Mouse (Mus musculus) kidney, postnatal 10 days (tissue): ENCODE measurements around the gene 2900011O08Rik.

ENCODE experiments used
- DNase-seq: peaks from one replicate; pipeline ENCODE4 v3.0.0; 2021; ENCODE audit warnings: mixed read lengths

The 2900011O08Rik gene

GRCm38 (mm10) chr16:14070471-14071169 lies 84.2 kb downstream of the 2900011O08Rik start:
- DNase-seq, result no peak

GRCm38 (mm10) chr16:14082925-14083324 lies 96.5 kb downstream of the 2900011O08Rik start:
- no peak for DNase-seq

- DNase-seq, result no peak
Observed at GRCm38 (mm10) chr16:14088249-14088648, 101.8 kb downstream of the 2900011O08Rik start.

- DNase-seq, result no peak
Observed at GRCm38 (mm10) chr16:14089296-14089695, 102.9 kb downstream of the 2900011O08Rik start.

GRCm38 (mm10) chr16:14091771-14092170 lies 105.4 kb downstream of the 2900011O08Rik start:
- DNase-seq, result no peak

- no peak for DNase-seq
Observed at GRCm38 (mm10) chr16:14105891-14106290, 119.5 kb downstream of the 2900011O08Rik start.

GRCm38 (mm10) chr16:14109651-14110230 lies 123.3 kb downstream of the 2900011O08Rik start:
- no peak for DNase-seq

- no peak for DNase-seq
Observed at GRCm38 (mm10) chr16:14110922-14111321, 124.5 kb downstream of the 2900011O08Rik start.

GRCm38 (mm10) chr16:14112133-14112532 lies 125.7 kb downstream of the 2900011O08Rik start:
- no peak for DNase-seq

GRCm38 (mm10) chr16:14112742-14113141 lies 126.3 kb downstream of the 2900011O08Rik start:
- DNase-seq, result no peak

- no peak for DNase-seq
Observed at GRCm38 (mm10) chr16:14117299-14117698, 130.9 kb downstream of the 2900011O08Rik start.

- no peak for DNase-seq
Observed at GRCm38 (mm10) chr16:14120941-14121340, 134.5 kb downstream of the 2900011O08Rik start.

- no peak for DNase-seq
Observed at GRCm38 (mm10) chr16:14121563-14121962, 135.2 kb downstream of the 2900011O08Rik start.

GRCm38 (mm10) chr16:14122586-14122985 lies 136.2 kb downstream of the 2900011O08Rik start:
- DNase-seq, result no peak

- DNase-seq, result no peak
Observed at GRCm38 (mm10) chr16:14123901-14124300, 137.5 kb downstream of the 2900011O08Rik start.

- DNase-seq, result no peak
Observed at GRCm38 (mm10) chr16:14124709-14125108, 138.3 kb downstream of the 2900011O08Rik start.

- DNase-seq, result no peak
Observed at GRCm38 (mm10) chr16:14125253-14125652, 138.8 kb downstream of the 2900011O08Rik start.

GRCm38 (mm10) chr16:14128977-14129376 lies 142.6 kb downstream of the 2900011O08Rik start:
- DNase-seq, result no peak

GRCm38 (mm10) chr16:14130796-14131195 lies 144.4 kb downstream of the 2900011O08Rik start:
- DNase-seq, result peak; percentile 21

GRCm38 (mm10) chr16:14131376-14131775 lies 145.0 kb downstream of the 2900011O08Rik start:
- no peak for DNase-seq

- no peak for DNase-seq
Observed at GRCm38 (mm10) chr16:14131838-14132237, 145.4 kb downstream of the 2900011O08Rik start.

GRCm38 (mm10) chr16:14135014-14135413 lies 148.6 kb downstream of the 2900011O08Rik start:
- no peak for DNase-seq

- DNase-seq, result no peak
Observed at GRCm38 (mm10) chr16:14137976-14138561, 151.7 kb downstream of the 2900011O08Rik start.

GRCm38 (mm10) chr16:14139106-14139505 lies 152.7 kb downstream of the 2900011O08Rik start:
- DNase-seq, result no peak
